Mouse (Mus musculus) embryonic fibroblast, embryonic 13.5 days (primary cell): ENCODE measurements at regions not wholly inside any gene's neighbourhood (a gene's known extent, or its start where the extent isn't known, plus 50 kb on each side); places are given as distances from the start of the nearest gene placed in this dataset.

Experiments used
- CTCF ChIP-seq: IDR thresholded peaks from 2 replicates; pipeline ENCODE4 v1.5.1; 2011; ENCODE audit warnings: mild to moderate bottlenecking, control low read depth, low read length, moderate library complexity, borderline replicate concordance; ENCODE audit not compliant: insufficient read depth
- POLR2A ChIP-seq: IDR thresholded peaks from 2 replicates; pipeline ENCODE4 v1.6.1; 2011; ENCODE audit warnings: low read depth, mild to moderate bottlenecking, control low read depth, low read length, moderate library complexity

DNA sequence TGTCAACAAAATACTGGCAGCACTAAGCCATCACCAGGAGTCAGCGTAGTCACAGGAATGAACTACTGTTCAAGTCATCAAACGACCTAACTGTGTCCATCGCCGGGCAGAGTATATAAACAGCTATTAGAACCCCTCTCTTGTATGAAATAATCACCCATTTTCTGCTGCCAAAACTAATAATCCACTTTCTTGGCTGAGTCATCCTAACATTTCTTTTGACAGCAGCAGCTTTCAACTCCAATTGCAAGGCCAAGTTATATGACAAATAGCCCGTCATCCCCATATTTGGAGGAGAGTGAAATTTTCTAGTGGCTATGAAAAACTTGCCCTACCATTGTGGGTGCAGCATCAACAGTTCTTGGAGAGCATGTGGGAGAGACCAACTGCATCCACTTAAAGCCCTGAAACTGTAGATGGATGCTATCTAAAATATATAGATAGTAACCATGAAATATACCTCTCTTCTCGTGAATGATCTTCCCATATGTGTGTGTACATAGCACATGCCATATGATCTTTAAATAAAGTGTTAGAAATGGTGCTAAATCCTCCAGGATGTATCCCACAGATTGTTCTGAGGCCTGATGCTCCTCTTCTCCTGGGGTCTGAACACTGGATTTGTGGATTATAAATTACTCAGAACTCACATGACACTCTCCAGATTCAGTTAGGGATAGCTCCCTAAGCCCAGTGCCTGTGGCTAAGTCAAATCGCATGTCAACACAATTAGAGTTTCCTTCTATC, 189.9 kb upstream of the Tmem72 start:
- TF ChIP-seq CTCF: no peak
- no peak for TF ChIP-seq POLR2A
